Mouse (Mus musculus) stomach, postnatal 0 days (tissue): ENCODE measurements around the gene Pkhd1. TPM values are rescaled to one million over a fixed set of nuclear protein-coding genes. Genes with fewer than 3 reads are reported as not detected.
A peak's percentile ranks its signal among the peaks of the same experiment; 100 is the strongest.

Experiments used
- ATAC-seq: fragments of 200-750 bp; cut with Nextera tagmentation; 2 replicates; pipeline ENCODE4 v1.8.0; 2017; ENCODE audit not compliant: low FRiP score, low TSS enrichment
- DNase-seq: peaks from one replicate; pipeline ENCODE4 v3.0.0-alpha.2; 2016; ENCODE audit warnings: low spot score
- H3K27ac ChIP-seq: fragments of 300-500 bp; sonication (generic); replicated peaks from 2 replicates; pipeline ENCODE4 v1.5.1; 2014; ENCODE audit warnings: mild to moderate bottlenecking, control low read depth
- H3K27me3 ChIP-seq: fragments of 300-500 bp; sonication (generic); 2 replicates; pipeline ENCODE4 v1.6.1; 2014; ENCODE audit warnings: low read length; ENCODE audit not compliant: control insufficient read depth, insufficient read depth
- H3K36me3 ChIP-seq: fragments of 300-500 bp; sonication (generic); 2 replicates; pipeline ENCODE4 v1.6.1; 2014; ENCODE audit warnings: low read length, mixed read lengths; ENCODE audit not compliant: control insufficient read depth, insufficient read depth
- H3K4me1 ChIP-seq: fragments of 300-500 bp; sonication (generic); replicated peaks from 2 replicates; pipeline ENCODE4 v1.6.1; 2014; ENCODE audit warnings: antibody characterized with exemption; ENCODE audit not compliant: control insufficient read depth, insufficient read depth
- H3K4me2 ChIP-seq: fragments of 300-500 bp; sonication (generic); replicated peaks from 2 replicates; pipeline ENCODE4 v1.6.1; 2014; ENCODE audit warnings: low read depth, mild to moderate bottlenecking, control low read depth, moderate library complexity
- H3K4me3 ChIP-seq: fragments of 300-500 bp; sonication (generic); 2 replicates; pipeline ENCODE4 v1.5.1; 2014; ENCODE audit warnings: low read depth, low read length, control low read depth
- H3K9ac ChIP-seq: fragments of 300-500 bp; sonication (generic); 2 replicates; pipeline ENCODE4 v1.6.1; 2014; ENCODE audit warnings: mild to moderate bottlenecking, low read length, control low read depth, mixed read lengths
- H3K9me3 ChIP-seq: fragments of 300-500 bp; sonication (generic); 2 replicates; pipeline ENCODE4 v1.6.1; 2016; ENCODE audit warnings: low read length; ENCODE audit not compliant: control insufficient read depth
- CTCF ChIP-seq: IDR thresholded peaks from 2 replicates; pipeline ENCODE4 v1.5.1; 2016; ENCODE audit warnings: antibody characterized with exemption, low read depth, mild to moderate bottlenecking, moderate library complexity
- EP300 ChIP-seq: optimal IDR thresholded peaks from 2 replicates; pipeline ENCODE3; 2016; ENCODE audit warnings: antibody characterized with exemption
- WGBS: fragments of 180-500 bp; shearing (Covaris S2); extraction: QIAGEN DNeasy Blood & Tissue Kit; methylation state at CpG from one replicate; pipeline ENCODE4 v1.1.7; 2014; 5-methylcytosine and 5-hydroxymethylcytosine counted together
- polyA plus RNA-seq: library from polyadenylated mRNA; unstranded; fragments of >200 nt; fragmentation: Nextera tagmentation; extraction: Ambion mirVana; gene quantifications from 2 replicates; pipeline ENCODE4 v1.2.1, GENCODE M21; 2015

The Pkhd1 gene
- polyA plus RNA-seq, 1 experiment from 2014 or later = 0.39 TPM

- no peak for ATAC-seq
- Histone ChIP-seq H3K27ac (no peak overlapping the region), H3K27me3 (no peaks in the 10 kb centered on the region), H3K9me3 (no peaks in the 10 kb centered on the region), H3K9ac (no peak overlapping the region), H3K36me3 (no peaks in the 10 kb centered on the region), H3K4me1 (no peaks in the 10 kb centered on the region), H3K4me2 (no peak overlapping the region), H3K4me3 (no peak overlapping the region)
- TF ChIP-seq EP300 (no peak), CTCF (peak; percentile 82)
- peak; percentile 44 for DNase-seq
- 29% methylated on average over 6 of the region's 6 CpGs for WGBS
These were observed 63.5 kb downstream of the Pkhd1 start for GRCm38 (mm10) chr1:20554398-20554797.

- Histone ChIP-seq H3K27ac (no peak overlapping the region), H3K4me1 (no peaks in the 10 kb centered on the region), H3K4me3 (no peak overlapping the region), H3K36me3 (no peaks in the 10 kb centered on the region), H3K4me2 (no peak overlapping the region), H3K9ac (no peak overlapping the region), H3K9me3 (no peaks in the 10 kb centered on the region), H3K27me3 (no peaks in the 10 kb centered on the region)
- DNase-seq (no peak), ATAC-seq (no peak)
- TF ChIP-seq EP300 = no peak
- TF ChIP-seq CTCF = no peak
- 61% methylated on average over 4 of the region's 4 CpGs for WGBS
These were observed 66.5 kb downstream of the Pkhd1 start for GRCm38 (mm10) chr1:20551334-20551733.

- H3K4me3 ChIP-seq = no peak overlapping the region
- ATAC-seq = no peak
- H3K36me3 ChIP-seq = no peaks in the 10 kb centered on the region
- no peak overlapping the region for H3K27ac ChIP-seq
- H3K9ac ChIP-seq = no peak overlapping the region
- whole genome bisulfite sequencing = 66% methylated on average over 4 of the region's 4 CpGs
- H3K4me1 ChIP-seq = no peaks in the 10 kb centered on the region
- no peaks in the 10 kb centered on the region for H3K9me3 ChIP-seq
- DNase-seq = no peak
- no peak overlapping the region for H3K4me2 ChIP-seq
- TF ChIP-seq EP300 (no peak), CTCF (0 out of 2 replicates have a peak, but pooled peaks have one; percentile 9)
- no peaks in the 10 kb centered on the region for H3K27me3 ChIP-seq
These were observed 73.3 kb downstream of the Pkhd1 start for GRCm38 (mm10) chr1:20544526-20544925.

- peak; percentile 47 for DNase-seq
- H3K27ac ChIP-seq = no peak overlapping the region
- TF ChIP-seq CTCF (peak; percentile 86), EP300 (no peak)
- H3K9ac ChIP-seq = no peak overlapping the region
- H3K27me3 ChIP-seq = no peaks in the 10 kb centered on the region
- 66% methylated on average over 7 of the region's 7 CpGs for WGBS
- H3K9me3 ChIP-seq = no peaks in the 10 kb centered on the region
- no peak for ATAC-seq
- no peaks in the 10 kb centered on the region for H3K4me1 ChIP-seq
- no peak overlapping the region for H3K4me3 ChIP-seq
- H3K4me2 ChIP-seq = no peak overlapping the region
- H3K36me3 ChIP-seq = no peaks in the 10 kb centered on the region
These were observed 104.3 kb downstream of the Pkhd1 start for GRCm38 (mm10) chr1:20513364-20514084.

GRCm38 (mm10) chr1:20498965-20499364 lies 118.9 kb downstream of the Pkhd1 start:
- 84% methylated on average over 1 of the region's 1 CpGs for WGBS

GRCm38 (mm10) chr1:20486087-20486486 lies 131.8 kb downstream of the Pkhd1 start:
- H3K4me1 ChIP-seq = no peaks in the 10 kb centered on the region
- ATAC-seq = no peak
- H3K4me2 ChIP-seq = no peak overlapping the region
- H3K27me3 ChIP-seq = no peaks in the 10 kb centered on the region
- no peak for TF ChIP-seq CTCF
- no peak for TF ChIP-seq EP300
- 95% methylated on average over 9 of the region's 10 CpGs for WGBS
- H3K9ac ChIP-seq = no peak overlapping the region
- H3K27ac ChIP-seq = no peak overlapping the region
- H3K4me3 ChIP-seq = no peak overlapping the region
- H3K36me3 ChIP-seq = no peaks in the 10 kb centered on the region
- DNase-seq = no peak
- no peaks in the 10 kb centered on the region for H3K9me3 ChIP-seq

More at GRCm38 (mm10) chr1:20498965-20499364, 118.9 kb downstream of the Pkhd1 start:
- Histone ChIP-seq H3K4me3 (no peak overlapping the region), H3K27me3 (no peaks in the 10 kb centered on the region), H3K9me3 (no peaks in the 10 kb centered on the region), H3K9ac (no peak overlapping the region), H3K27ac (no peak overlapping the region), H3K4me2 (no peak overlapping the region), H3K4me1 (no peaks in the 10 kb centered on the region), H3K36me3 (no peaks in the 10 kb centered on the region)
- DNase-seq (no peak), ATAC-seq (no peak)
- TF ChIP-seq EP300 (no peak), CTCF (no peak)
